ENCODE assay signal across 29 mouse cellular contexts in the genomic region with DNA sequence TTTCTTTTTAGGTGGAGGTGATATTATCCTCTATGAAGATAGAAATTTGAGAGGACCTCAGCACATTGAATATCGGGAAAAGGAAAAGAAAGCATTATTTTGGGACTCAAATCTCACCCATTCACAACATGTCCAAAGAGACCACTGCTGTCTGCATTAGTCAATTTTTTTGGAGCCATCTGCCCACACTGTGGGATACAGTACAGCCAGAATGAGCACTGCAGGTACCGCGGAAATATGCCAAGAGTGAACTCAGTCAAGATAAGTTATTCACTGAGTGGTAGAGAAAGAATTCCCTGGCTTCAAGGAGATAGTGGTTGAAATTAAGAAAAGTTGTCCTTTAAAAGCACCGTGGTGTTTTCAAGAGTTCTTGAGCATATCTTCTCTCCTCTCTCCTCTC.
DNase-seq lines count a peak whose midpoint lies in the region; ATAC-seq and TF ChIP-seq lines count a peak whose summit lies in the region.
"Had no signal": no experiment of that assay in that cellular context is flagged by ENCODE, and none has a peak within 500 bp of the region (broad histone marks: within the 10 kb centered on the region; RNA-seq: fewer than 3 reads in every experiment).

No protein-coding gene starts in this region.

- H3K27me3 ChIP-seq in lung, postnatal 0 days (replicated peaks; ENCODE audit: insufficient read depth, low read length), result no peaks in the 10 kb centered on the region
- H3K27me3 ChIP-seq: limb, embryonic 13.5 days; lung, embryonic 15.5 days; midbrain, embryonic 12.5 days; neural tube, embryonic 15.5 days; Patski had no signal

- 82% methylated on average over 4 of the region's 4 CpGs for WGBS in lung, postnatal 0 days

- no peak overlapping the region for H3K27ac ChIP-seq in lung, postnatal 0 days (ENCODE audit: low read length)
- H3K27ac ChIP-seq: gastrocnemius, adult 2 months; hindbrain, embryonic 10.5 days; limb, embryonic 13.5 days; lung, embryonic 15.5 days; midbrain, embryonic 12.5 days; neural tube, embryonic 15.5 days; stomach, postnatal 0 days had no signal

- TF ChIP-seq CTCF in lung, postnatal 0 days (IDR thresholded peaks at IDR 0.05), result no peak

- H3K9me3 ChIP-seq in lung, postnatal 0 days (ENCODE audit: low read length), result no peaks in the 10 kb centered on the region
- H3K9me3 ChIP-seq: hindbrain, embryonic 10.5 days; limb, embryonic 13.5 days; lung, embryonic 15.5 days; midbrain, embryonic 12.5 days; neural tube, embryonic 15.5 days had no signal

- H3K36me3 ChIP-seq in lung, postnatal 0 days (ENCODE audit: insufficient read depth, low read length), result no peaks in the 10 kb centered on the region
- H3K36me3 ChIP-seq: hindbrain, embryonic 10.5 days; limb, embryonic 13.5 days; lung, embryonic 15.5 days; midbrain, embryonic 12.5 days; neural tube, embryonic 15.5 days had no signal

- no peak for TF ChIP-seq EP300 in lung, postnatal 0 days (IDR thresholded peaks at IDR 0.05)

- no peak overlapping the region for H3K4me3 ChIP-seq in lung, postnatal 0 days (ENCODE audit: low read depth, low read length)
- H3K4me3 ChIP-seq: erythroblast, embryonic 14.5 days; gastrocnemius, adult 2 months; hindbrain, embryonic 10.5 days; limb, embryonic 13.5 days; lung, embryonic 15.5 days; midbrain, embryonic 12.5 days; neural tube, embryonic 15.5 days had no signal

- no peak overlapping the region for H3K4me2 ChIP-seq in lung, postnatal 0 days (replicated peaks; ENCODE audit: low read depth, low read length)
- H3K4me2 ChIP-seq: limb, embryonic 13.5 days; liver, embryonic 11.5 days; lung, embryonic 15.5 days; midbrain, embryonic 12.5 days; neural tube, embryonic 15.5 days had no signal

- DNase-seq in left cerebral cortex, postnatal 4 days, result peak; percentile 75
- no peak for DNase-seq in left cerebral cortex, adult 8-10 months (ENCODE audit: low spot score in 2 of 2)
- DNase-seq in cerebellum, adult 18-20 months, result peak; percentile 80 to 85
- peak; percentile 95 to 96 for DNase-seq in cerebellum, postnatal 10 days
- DNase-seq in lung, postnatal 0 days (ENCODE audit: low spot score), result no peak
- DNase-seq in spleen, postnatal 36 days (ENCODE audit: low spot score in 2 of 2), result no peak
- no peak for DNase-seq in heart, adult 18-20 months
- DNase-seq: adrenal gland, postnatal 10 days; gastrocnemius, adult 2 months; gastrocnemius, postnatal 36 days; heart, postnatal 14 days; kidney, adult 9 months; kidney, postnatal 14 days; layer of hippocampus, adult 9-11 months; lung, postnatal 36 days; right cerebral cortex, postnatal 25 days; thymus, adult 18-20 months; thymus, postnatal 36 days had no signal

- no peaks in the 10 kb centered on the region for H3K4me1 ChIP-seq in lung, postnatal 0 days (ENCODE audit: insufficient read depth, low read depth, low read length)
- H3K4me1 ChIP-seq: hindbrain, embryonic 10.5 days; limb, embryonic 13.5 days; lung, embryonic 15.5 days; midbrain, embryonic 12.5 days; neural tube, embryonic 15.5 days had no signal

- H3K9ac ChIP-seq in lung, postnatal 0 days (replicated peaks; ENCODE audit: low read depth), result no peak overlapping the region
- H3K9ac ChIP-seq: limb, embryonic 13.5 days; lung, embryonic 15.5 days; midbrain, embryonic 12.5 days; neural tube, embryonic 15.5 days had no signal

- ATAC-seq in lung, postnatal 0 days, result no peak
- ATAC-seq: forebrain, embryonic 16.5 days; intestine, postnatal 0 days; Patski had no signal

- intact Hi-C loops in left cerebral cortex, postnatal 4 days (cut with DNase I), result no loop called here

Comparison
In these comparisons a context has a peak if more than half of its experiments do, and no peak if none do; other contexts are left out.
1. DNase-seq: peak in left cerebral cortex, postnatal 4 days (single experiment), cerebellum, adult 18-20 months (2 of 2) and cerebellum, postnatal 10 days (2 of 2); none in left cerebral cortex, adult 8-10 months (0 of 2), lung, postnatal 0 days (single experiment), spleen, postnatal 36 days (0 of 2) and heart, adult 18-20 months (0 of 2).